Mouse (Mus musculus): ENCODE results near the gene Olfr467.
"Not testable (repeated sequence)": the region's sequence is repeated elsewhere in the genome, so short reads cannot be mapped to it uniquely, and the experiment has no call there.

The Olfr467 gene

GRCm38 (mm10) chr7:107811963-107812362, at the start of gene Olfr467:
Gene Olfr467, plus strand, starts transcription at chr7:107812263.
- no peak for DNase-seq

DNA sequence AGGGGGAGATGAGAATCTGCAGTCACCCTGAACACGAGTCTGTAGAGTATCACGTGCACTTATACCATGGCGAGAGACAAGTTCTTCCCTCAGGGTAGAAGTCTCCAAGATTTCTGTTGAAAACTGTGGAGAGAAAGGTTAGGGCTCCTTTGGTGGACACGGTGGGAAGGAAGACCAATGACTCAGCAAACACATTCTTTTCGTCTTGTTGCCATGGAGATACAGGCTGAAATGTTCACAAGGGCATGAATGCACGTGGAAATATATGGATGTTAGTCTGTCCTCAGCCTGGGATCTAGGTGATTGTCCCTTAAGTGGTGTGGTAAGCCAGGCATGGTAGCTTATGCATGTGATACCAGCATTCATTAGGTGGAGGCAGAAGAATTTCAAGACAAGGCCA, 41.3 kb upstream of the Olfr467 start:
- no peak for DNase-seq

GRCm38 (mm10) chr7:107778216-107778615, 33.8 kb upstream of the Olfr467 start:
- DNase-seq = no peak

- no peak for DNase-seq
Measured at GRCm38 (mm10) chr7:107779611-107780010, 32.5 kb upstream of the Olfr467 start.

- DNase-seq = no peak
Measured at GRCm38 (mm10) chr7:107787977-107788620, 24.0 kb upstream of the Olfr467 start.

- DNase-seq = no peak
Measured at GRCm38 (mm10) chr7:107796500-107796899, 15.6 kb upstream of the Olfr467 start.

DNA sequence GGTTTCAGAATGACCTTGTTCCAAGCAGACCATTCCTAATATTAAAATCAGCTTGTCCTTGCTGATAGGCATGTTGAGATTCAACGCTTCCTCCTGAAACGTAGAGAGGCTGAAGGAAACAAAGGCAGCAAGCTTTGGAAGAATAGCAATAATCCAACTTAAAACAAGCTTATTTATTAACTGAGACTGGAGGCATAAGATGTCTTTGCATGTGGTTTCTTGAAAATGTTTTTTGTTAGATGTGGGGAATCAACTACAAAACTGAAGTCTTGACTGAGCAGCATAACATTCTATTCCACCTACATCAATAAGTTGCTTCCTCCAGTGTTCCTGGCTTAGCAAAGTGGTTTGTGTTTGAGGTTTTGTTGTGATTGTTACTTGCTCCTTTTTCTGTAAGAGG, 11.0 kb upstream of the Olfr467 start, which contains the start of gene Ovch2:
TSS of gene Ovch2 (minus strand) at position 101 of the 400 bp plus-strand sequence.
- no peak for DNase-seq

DNA sequence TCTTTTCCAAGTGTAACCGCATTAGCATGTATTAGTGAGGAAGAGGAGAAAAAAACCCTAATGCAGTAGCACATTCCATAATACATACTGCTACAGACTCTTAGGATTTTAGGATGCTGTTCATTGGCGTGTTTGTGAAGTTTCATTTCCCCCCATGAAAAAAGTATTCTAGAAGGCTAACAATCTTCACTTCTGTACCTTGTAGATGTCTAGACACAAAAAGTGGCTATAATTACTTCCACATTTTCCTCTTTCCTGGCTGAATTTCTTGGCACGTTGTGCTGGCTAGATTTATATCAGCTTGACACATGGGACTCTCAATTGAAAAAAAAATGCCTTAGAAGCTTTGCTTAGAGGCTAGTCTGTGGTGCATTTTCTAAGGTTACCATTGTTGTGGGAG, 9.9 kb upstream of the Olfr467 start:
- DNase-seq = no peak

DNA sequence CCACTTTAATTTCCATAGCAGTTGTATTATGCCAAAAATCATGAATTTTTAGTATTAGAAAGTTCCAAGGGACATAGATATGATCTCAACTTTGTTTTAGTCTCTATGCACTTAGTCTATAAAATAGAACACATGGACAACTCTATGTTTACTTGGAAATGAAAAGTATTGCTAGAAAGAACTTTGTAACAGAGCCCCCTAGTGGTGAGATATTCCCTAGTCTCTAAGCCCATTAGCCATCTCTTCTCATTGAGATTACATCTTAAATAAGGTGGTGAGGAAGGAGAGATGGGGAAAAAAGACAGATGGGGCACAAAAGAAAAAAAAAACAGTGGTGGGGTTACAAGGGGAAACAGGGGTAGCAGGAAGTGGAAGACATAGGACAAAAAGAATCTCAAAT, 7.4 kb downstream of the Olfr467 start:
- DNase-seq = no peak

GRCm38 (mm10) chr7:107823867-107824266, 11.8 kb downstream of the Olfr467 start:
- not testable (repeated sequence) for DNase-seq

- not testable (repeated sequence) for DNase-seq
Measured at GRCm38 (mm10) chr7:107825441-107825840, 13.4 kb downstream of the Olfr467 start, which contains the start of gene Olfr469. Gene Olfr469, minus strand, starts transcription at chr7:107825541.

- no peak for DNase-seq
Measured at GRCm38 (mm10) chr7:107841719-107842118, 29.7 kb downstream of the Olfr467 start.

GRCm38 (mm10) chr7:107847390-107847789, 35.3 kb downstream of the Olfr467 start, which contains the start of gene Olfr470:
Gene Olfr470, minus strand, starts transcription at chr7:107847490.
- DNase-seq = not testable (repeated sequence)

All from thymus, postnatal 14 days (tissue).